19 mouse cellular contexts compared by ENCODE assay signal in the genomic region with DNA sequence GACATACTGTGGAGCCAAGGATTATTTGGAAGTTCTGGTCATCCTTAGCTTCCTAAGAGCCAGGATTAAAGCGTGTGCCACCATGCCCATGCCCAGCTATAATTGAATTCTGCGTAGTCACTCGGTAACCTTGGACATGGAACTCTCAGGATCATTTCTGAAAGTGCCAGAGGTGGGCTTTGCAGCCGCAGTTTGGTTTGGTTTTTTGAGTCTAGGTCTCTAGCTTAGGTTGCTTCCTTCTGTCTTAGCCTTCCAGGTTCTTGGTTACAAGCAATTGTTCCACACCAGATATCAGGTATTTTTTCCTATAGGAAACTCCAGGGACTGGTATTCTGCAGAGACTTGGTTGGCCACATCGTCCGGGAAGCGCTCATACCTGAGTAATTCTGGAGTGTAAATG. TPM values are rescaled to one million over a fixed set of nuclear protein-coding genes. Genes with fewer than 3 reads are reported as not detected.
DNase-seq lines count a peak whose midpoint lies in the region; ATAC-seq lines count a peak whose summit lies in the region.
"Had no signal": no experiment of that assay in that cellular context is flagged by ENCODE, and none has a peak within 500 bp of the region (broad histone marks: within the 10 kb centered on the region; RNA-seq: fewer than 3 reads in every experiment).

No protein-coding gene starts in this region.

- peaks cover 20% of the 10 kb centered on the region for H3K36me3 ChIP-seq in midbrain, embryonic 11.5 days (ENCODE audit: control insufficient read depth, insufficient read depth, low read length)
- H3K36me3 ChIP-seq in midbrain, embryonic 13.5 days = peaks cover 75% of the 10 kb centered on the region

- no peaks in the 10 kb centered on the region for H3K4me1 ChIP-seq in midbrain, embryonic 11.5 days (ENCODE audit: control insufficient read depth, insufficient read depth, low read length)
- H3K4me1 ChIP-seq in midbrain, embryonic 13.5 days (replicated peaks) = no peaks in the 10 kb centered on the region

- H3K9ac ChIP-seq in midbrain, embryonic 11.5 days (ENCODE audit: low read length) = no peak overlapping the region
- H3K9ac ChIP-seq in midbrain, embryonic 13.5 days (replicated peaks) = no peak overlapping the region

- H3K4me2 ChIP-seq in midbrain, embryonic 11.5 days = no peak overlapping the region
- H3K4me2 ChIP-seq in midbrain, embryonic 13.5 days (replicated peaks) = no peak overlapping the region

- no peak overlapping the region for H3K4me3 ChIP-seq in midbrain, embryonic 11.5 days (ENCODE audit: low read depth, low read length)
- no peak overlapping the region for H3K4me3 ChIP-seq in midbrain, embryonic 13.5 days (replicated peaks)

- DNase-seq in heart, adult 11 months = peak; percentile 63
- no peak for DNase-seq in heart, postnatal 36 days
- peak; percentile 53 for DNase-seq in midbrain, embryonic 11.5 days (ENCODE audit: low spot score, missing footprints)
- DNase-seq: adrenal gland, adult 2 months; adrenal gland, adult 8-10 months; adrenal gland, postnatal 10 days; adrenal gland, postnatal 14 days; adrenal gland, postnatal 25 days; adrenal gland, postnatal 36 days; B cell, adult 2 months; cerebellum, adult 11 months; cerebellum, adult 11-12 months; cerebellum, adult 18-20 months had no signal

- H3K27me3 ChIP-seq in midbrain, embryonic 11.5 days (ENCODE audit: control insufficient read depth, insufficient read depth, low read length) = no peaks in the 10 kb centered on the region
- H3K27me3 ChIP-seq in midbrain, embryonic 13.5 days = no peaks in the 10 kb centered on the region
- H3K27me3 ChIP-seq: CH12.LX, Patski had no signal

- no peaks in the 10 kb centered on the region for H3K9me3 ChIP-seq in midbrain, embryonic 11.5 days (ENCODE audit: control insufficient read depth, low read length)
- H3K9me3 ChIP-seq in midbrain, embryonic 13.5 days = no peaks in the 10 kb centered on the region
- H3K9me3 ChIP-seq: G1E had no signal

- intact Hi-C loops in heart, postnatal 36 days (cut with DNase I) = no loop called here

- H3K27ac ChIP-seq in midbrain, embryonic 11.5 days (ENCODE audit: low read depth, low read length) = no peak overlapping the region
- H3K27ac ChIP-seq in midbrain, embryonic 13.5 days = no peak overlapping the region

- ATAC-seq in midbrain, embryonic 11.5 days (ENCODE audit: low FRiP score) = no peak
- ATAC-seq in midbrain, embryonic 13.5 days = no peak
- ATAC-seq: activated CD4-positive, CD25-positive, alpha-beta regulatory T cell, adult 4 months; CD4-positive, CD25-positive, alpha-beta regulatory T cell, adult 4 months; Patski had no signal

- 95% methylated on average over 7 of the region's 7 CpGs for WGBS in midbrain, embryonic 11.5 days
- 98% methylated on average over 7 of the region's 7 CpGs for WGBS in midbrain, embryonic 13.5 days

RNA-seq across cellular contexts. Expression of a gene that starts 19.2 kb away (rescaled TPM):
- 1 to 10 TPM; 1.7 to 1.9 TPM for total RNA-seq in heart, postnatal 36 days (2021)
- 3.5 and 4.5 TPM in 2 replicates for polyA plus RNA-seq in midbrain, embryonic 11.5 days (2014; fragmentation: Nextera tagmentation; extraction: Ambion mirVana)
- 4.4 and 5.6 TPM in 2 replicates for polyA plus RNA-seq in midbrain, embryonic 13.5 days (2015; fragmentation: Nextera tagmentation; extraction: Ambion mirVana)

RNA-seq across cellular contexts. Expression of a gene that starts 43.9 kb away (rescaled TPM):
- total RNA-seq in heart, postnatal 36 days (2021) = under 1 TPM; 0.61 to 0.89 TPM
- 2.1 and 2.4 TPM in 2 replicates for polyA plus RNA-seq in midbrain, embryonic 11.5 days (2014; fragmentation: Nextera tagmentation; extraction: Ambion mirVana)
- 0.61 and 0.82 TPM in 2 replicates for polyA plus RNA-seq in midbrain, embryonic 13.5 days (2015; fragmentation: Nextera tagmentation; extraction: Ambion mirVana)

RNA-seq across cellular contexts. Expression of a gene that starts 55.0 kb away (rescaled TPM):
- 10 to 100 TPM; 11.6 to 15.0 TPM for total RNA-seq in heart, postnatal 36 days (2021)
- polyA plus RNA-seq in midbrain, embryonic 11.5 days (2014; fragmentation: Nextera tagmentation; extraction: Ambion mirVana) = 164 TPM in 2 replicates
- polyA plus RNA-seq in midbrain, embryonic 13.5 days (2015; fragmentation: Nextera tagmentation; extraction: Ambion mirVana) = 58.2 and 58.6 TPM in 2 replicates

Comparison
In these comparisons a context has a peak if more than half of its experiments do, and no peak if none do; other contexts are left out.
1. DNase-seq: peak in heart, adult 11 months (single experiment) and midbrain, embryonic 11.5 days (single experiment); none in heart, postnatal 36 days (0 of 2).